Mouse (Mus musculus) embryonic facial prominence, embryonic 10.5 days (tissue): ENCODE data around the gene Arid1b. TPM values are rescaled to one million over a fixed set of nuclear protein-coding genes. Genes with fewer than 3 reads are reported as not detected.

Experiments used
- DNase-seq: peaks from one replicate; pipeline ENCODE4 v3.0.0-alpha.2; 2017; ENCODE audit warnings: low spot score
- H3K27ac ChIP-seq: fragments of 300-500 bp; sonication (generic); replicated peaks from 2 replicates; pipeline ENCODE4 v1.5.1; 2016; ENCODE audit warnings: mild to moderate bottlenecking
- H3K27me3 ChIP-seq: fragments of 300-500 bp; sonication (generic); replicated peaks from 2 replicates; pipeline ENCODE4 v1.6.1; 2016; ENCODE audit warnings: low read depth, mild to moderate bottlenecking; ENCODE audit not compliant: poor library complexity, severe bottlenecking
- H3K36me3 ChIP-seq: fragments of 300-500 bp; sonication (generic); replicated peaks from 2 replicates; pipeline ENCODE4 v1.6.1; 2016; ENCODE audit warnings: mild to moderate bottlenecking, moderate library complexity
- H3K4me1 ChIP-seq: fragments of 300-500 bp; sonication (generic); 2 replicates; pipeline ENCODE4 v1.6.1; 2016
- H3K4me3 ChIP-seq: fragments of 300-500 bp; sonication (generic); 2 replicates; pipeline ENCODE4 v1.5.1; 2016; ENCODE audit warnings: mild to moderate bottlenecking, moderate library complexity
- H3K9me3 ChIP-seq: fragments of 300-500 bp; sonication (generic); 2 replicates; pipeline ENCODE4 v1.6.1; 2016; ENCODE audit warnings: mild to moderate bottlenecking
- WGBS: fragments of 180-500 bp; shearing (Covaris S2); methylation state at CpG from one replicate; pipeline ENCODE4 v1.1.7; 2016; 5-methylcytosine and 5-hydroxymethylcytosine counted together
- polyA plus RNA-seq: library from polyadenylated mRNA; unstranded; fragments of >200 nt; fragmentation: Nextera tagmentation; extraction: Ambion mirVana; gene quantifications from 2 replicates; pipeline ENCODE4 v1.2.1, GENCODE M21; 2016

Gene Arid1b
- polyA plus RNA-seq, 1 experiment from 2014 or later = 12.4 TPM

- Histone ChIP-seq H3K27ac (no peak overlapping the region), H3K4me3 (no peak overlapping the region), H3K4me1 (no peaks in the 10 kb centered on the region), H3K9me3 (0 out of 2 replicates have a peak, but pooled peaks cover 2% of the 10 kb centered on the region), H3K36me3 (no peaks in the 10 kb centered on the region), H3K27me3 (no peaks in the 10 kb centered on the region)
- WGBS = 65% methylated on average over 6 of the region's 6 CpGs
- no peak for DNase-seq
These were observed 21.9 kb upstream of the Arid1b start for GRCm38 (mm10) chr17:4972261-4972660.

- DNase-seq = no peak
- H3K4me3 ChIP-seq = no peak overlapping the region
- H3K4me1 ChIP-seq = no peaks in the 10 kb centered on the region
- no peaks in the 10 kb centered on the region for H3K9me3 ChIP-seq
- WGBS = 78% methylated on average over 11 of the region's 11 CpGs
- no peak overlapping the region for H3K27ac ChIP-seq
- no peaks in the 10 kb centered on the region for H3K27me3 ChIP-seq
- H3K36me3 ChIP-seq = no peaks in the 10 kb centered on the region
These were observed 19.4 kb upstream of the Arid1b start for GRCm38 (mm10) chr17:4974736-4975135.

DNA sequence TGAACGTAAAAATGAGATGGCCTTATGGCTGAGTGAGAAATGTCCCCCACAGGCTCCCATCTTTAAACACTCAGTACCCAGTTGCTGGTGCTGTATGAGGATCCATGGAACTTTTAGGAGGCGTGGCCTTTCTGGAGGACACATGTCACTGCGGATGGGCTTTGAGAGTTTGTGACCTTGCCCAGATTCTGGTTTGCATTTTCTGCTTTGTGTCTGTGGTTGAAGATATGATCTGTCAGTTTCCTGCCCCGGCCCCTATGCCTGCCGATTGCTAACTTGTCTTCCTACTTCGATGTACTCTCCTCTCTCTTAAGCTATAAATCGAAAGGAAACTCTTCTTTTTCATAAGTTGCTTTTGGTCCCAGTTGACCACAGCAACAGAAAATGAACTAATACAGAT is 14.0 kb upstream of the Arid1b start:
- Histone ChIP-seq H3K9me3 (no peaks in the 10 kb centered on the region), H3K36me3 (no peaks in the 10 kb centered on the region), H3K27ac (no peak overlapping the region), H3K4me1 (no peaks in the 10 kb centered on the region), H3K4me3 (no peak overlapping the region), H3K27me3 (no peaks in the 10 kb centered on the region)
- no peak for DNase-seq
- 84% methylated on average over 7 of the region's 7 CpGs for WGBS

- Histone ChIP-seq H3K4me1 (no peaks in the 10 kb centered on the region), H3K9me3 (no peaks in the 10 kb centered on the region), H3K36me3 (no peaks in the 10 kb centered on the region), H3K4me3 (no peak overlapping the region), H3K27ac (no peak overlapping the region), H3K27me3 (no peaks in the 10 kb centered on the region)
- no peak for DNase-seq
- 92% methylated on average over 5 of the region's 5 CpGs for WGBS
These were observed 11.3 kb upstream of the Arid1b start for GRCm38 (mm10) chr17:4982819-4983218.

GRCm38 (mm10) chr17:4984691-4985090 is 9.4 kb upstream of the Arid1b start:
- Histone ChIP-seq H3K4me1 (no peaks in the 10 kb centered on the region), H3K27ac (no peak overlapping the region), H3K27me3 (0 out of 2 replicates have a peak, but pooled peaks cover 4% of the 10 kb centered on the region), H3K4me3 (no peak overlapping the region), H3K9me3 (no peaks in the 10 kb centered on the region), H3K36me3 (no peaks in the 10 kb centered on the region)
- WGBS = 87% methylated on average over 7 of the region's 7 CpGs
- no peak for DNase-seq

- H3K4me1 ChIP-seq = peaks cover 24% of the 10 kb centered on the region
- H3K27ac ChIP-seq = no peak overlapping the region
- H3K27me3 ChIP-seq = 0 out of 2 replicates have a peak, but pooled peaks cover 4% of the 10 kb centered on the region
- WGBS = 66% methylated on average over 16 of the region's 16 CpGs
- no peaks in the 10 kb centered on the region for H3K36me3 ChIP-seq
- DNase-seq = no peak
- H3K9me3 ChIP-seq = no peaks in the 10 kb centered on the region
- H3K4me3 ChIP-seq = no peak overlapping the region
These were observed 3.1 kb upstream of the Arid1b start for GRCm38 (mm10) chr17:4990911-4991560.

DNA sequence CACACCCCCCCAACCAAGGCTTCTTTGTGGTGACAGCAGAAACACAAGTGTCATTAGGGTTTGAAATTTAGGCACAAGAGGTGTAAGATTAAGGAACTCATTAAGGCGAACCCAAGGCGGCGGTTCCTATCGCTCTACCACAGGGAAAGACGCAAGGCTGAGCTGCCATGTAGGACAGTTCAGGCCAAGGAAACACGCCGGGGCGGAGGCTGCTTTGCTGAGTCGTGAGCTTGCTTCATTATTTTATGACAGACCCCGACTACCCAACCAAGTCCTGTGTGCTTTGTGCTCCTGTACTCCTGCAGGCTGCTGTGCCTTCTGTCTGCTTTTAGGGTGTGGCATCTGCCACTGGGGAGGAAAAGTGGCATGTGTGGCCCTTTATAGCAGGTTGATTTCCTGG is 2.5 kb upstream of the Arid1b start:
- Histone ChIP-seq H3K27ac (no peak overlapping the region), H3K4me1 (peaks cover 24% of the 10 kb centered on the region), H3K36me3 (no peaks in the 10 kb centered on the region), H3K27me3 (0 out of 2 replicates have a peak, but pooled peaks cover 4% of the 10 kb centered on the region), H3K9me3 (no peaks in the 10 kb centered on the region), H3K4me3 (no peak overlapping the region)
- WGBS = 80% methylated on average over 10 of the region's 10 CpGs
- DNase-seq = no peak

DNA sequence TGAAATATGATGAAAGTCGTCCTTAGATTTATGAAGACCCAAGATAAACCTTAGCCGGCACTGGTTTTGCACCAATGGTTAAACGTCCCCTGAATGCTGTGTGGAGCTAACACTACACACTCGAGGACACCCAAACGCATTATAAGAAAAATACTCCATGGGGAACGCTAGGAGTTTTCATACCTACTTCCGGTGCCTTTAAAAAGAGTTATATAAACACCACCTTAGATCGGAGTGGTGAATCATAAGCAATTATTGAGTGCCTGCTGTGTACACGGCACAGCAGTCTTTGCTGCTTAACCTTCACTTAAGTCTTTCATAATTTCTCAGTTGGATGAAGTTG is 664 bp upstream of the Arid1b start:
- Histone ChIP-seq H3K27me3 (0 out of 2 replicates have a peak, but pooled peaks cover 4% of the 10 kb centered on the region), H3K4me1 (peaks cover 36% of the 10 kb centered on the region), H3K4me3 (peak overlapping the region; percentile 97), H3K36me3 (no peaks in the 10 kb centered on the region), H3K27ac (peak overlapping the region; percentile 100), H3K9me3 (no peaks in the 10 kb centered on the region)
- 11% methylated on average over 9 of the region's 9 CpGs for WGBS
- DNase-seq = no peak

DNA sequence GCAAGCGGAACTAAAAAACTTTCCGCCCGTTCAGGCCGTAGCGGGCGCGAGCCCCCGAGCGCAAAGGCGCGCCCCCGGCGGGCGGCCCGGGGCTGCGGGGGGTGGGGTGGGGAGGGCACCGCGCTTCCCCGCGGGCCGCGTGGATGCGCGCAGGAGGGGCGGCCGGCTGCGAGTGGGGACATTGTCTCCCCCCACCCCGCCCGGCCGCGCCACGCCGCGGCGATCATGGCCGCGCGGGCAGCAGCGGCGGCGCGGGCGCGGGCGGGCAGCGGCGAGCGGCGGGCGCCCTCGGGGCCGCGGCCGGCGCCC is 326 bp downstream of the Arid1b start:
- Histone ChIP-seq H3K9me3 (no peaks in the 10 kb centered on the region), H3K27ac (peak overlapping the region; percentile 100), H3K36me3 (no peaks in the 10 kb centered on the region), H3K4me1 (peaks cover 41% of the 10 kb centered on the region), H3K27me3 (no peaks in the 10 kb centered on the region), H3K4me3 (peak overlapping the region; percentile 97)
- WGBS = 4% methylated on average over 55 of the region's 55 CpGs
- no peak for DNase-seq

DNA sequence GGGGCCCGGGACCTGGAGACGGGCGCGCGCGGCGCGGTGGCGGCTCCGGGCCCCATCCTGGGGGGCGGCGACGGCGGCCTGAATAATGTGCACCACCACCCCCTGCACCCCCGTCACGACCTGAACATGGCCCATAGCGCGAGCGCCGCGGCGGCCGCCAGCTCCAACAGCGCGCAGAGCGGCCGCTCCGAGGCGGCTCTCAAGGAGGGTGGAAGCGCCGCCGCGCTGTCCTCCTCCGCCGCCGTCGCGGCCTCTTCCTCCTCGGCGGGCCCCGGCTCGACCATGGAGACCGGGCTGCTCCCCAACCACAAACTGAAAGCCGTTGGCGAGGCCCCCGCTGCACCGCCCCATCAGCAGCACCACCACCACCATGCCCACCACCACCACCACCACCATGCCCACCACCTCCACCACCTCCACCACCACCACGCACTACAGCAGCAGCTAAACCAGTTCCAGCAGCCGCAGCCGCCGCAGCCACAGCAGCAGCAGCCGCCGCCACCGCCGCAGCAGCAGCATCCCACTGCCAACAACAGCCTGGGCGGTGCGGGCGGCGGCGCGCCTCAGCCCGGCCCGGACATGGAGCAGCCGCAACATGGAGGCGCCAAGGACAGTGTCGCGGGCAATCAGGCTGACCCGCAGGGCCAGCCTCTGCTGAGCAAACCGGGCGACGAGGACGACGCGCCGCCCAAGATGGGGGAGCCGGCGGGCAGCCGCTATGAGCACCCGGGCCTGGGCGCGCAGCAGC is 855 bp downstream of the Arid1b start:
- DNase-seq = peak; percentile 80
- WGBS = under 1% methylated on average over 77 of the region's 81 CpGs
- H3K4me3 ChIP-seq = peak overlapping the region; percentile 97
- no peaks in the 10 kb centered on the region for H3K9me3 ChIP-seq
- no peaks in the 10 kb centered on the region for H3K27me3 ChIP-seq
- H3K4me1 ChIP-seq = peaks cover 47% of the 10 kb centered on the region
- H3K27ac ChIP-seq = peak overlapping the region; percentile 100
- H3K36me3 ChIP-seq = no peaks in the 10 kb centered on the region

DNA sequence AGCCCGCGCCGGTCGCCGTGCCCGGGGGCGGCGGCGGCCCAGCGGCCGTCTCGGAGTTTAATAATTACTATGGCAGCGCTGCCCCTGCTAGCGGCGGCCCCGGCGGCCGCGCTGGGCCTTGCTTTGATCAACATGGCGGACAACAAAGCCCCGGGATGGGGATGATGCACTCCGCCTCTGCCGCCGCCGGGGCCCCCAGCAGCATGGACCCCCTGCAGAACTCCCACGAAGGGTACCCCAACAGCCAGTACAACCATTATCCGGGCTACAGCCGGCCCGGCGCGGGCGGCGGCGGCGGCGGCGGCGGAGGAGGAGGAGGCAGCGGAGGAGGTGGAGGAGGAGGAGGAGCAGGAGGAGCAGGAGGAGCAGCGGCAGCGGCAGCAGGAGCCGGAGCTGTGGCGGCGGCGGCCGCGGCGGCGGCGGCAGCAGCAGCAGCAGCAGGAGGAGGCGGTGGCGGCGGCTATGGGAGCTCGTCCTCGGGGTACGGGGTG is 1.5 kb downstream of the Arid1b start:
- H3K27me3 ChIP-seq = no peaks in the 10 kb centered on the region
- H3K4me3 ChIP-seq = peak overlapping the region; percentile 97
- H3K9me3 ChIP-seq = no peaks in the 10 kb centered on the region
- no peaks in the 10 kb centered on the region for H3K36me3 ChIP-seq
- H3K4me1 ChIP-seq = peaks cover 51% of the 10 kb centered on the region
- H3K27ac ChIP-seq = peak overlapping the region; percentile 100
- DNase-seq = no peak
- under 1% methylated on average over 38 of the region's 56 CpGs for WGBS

DNA sequence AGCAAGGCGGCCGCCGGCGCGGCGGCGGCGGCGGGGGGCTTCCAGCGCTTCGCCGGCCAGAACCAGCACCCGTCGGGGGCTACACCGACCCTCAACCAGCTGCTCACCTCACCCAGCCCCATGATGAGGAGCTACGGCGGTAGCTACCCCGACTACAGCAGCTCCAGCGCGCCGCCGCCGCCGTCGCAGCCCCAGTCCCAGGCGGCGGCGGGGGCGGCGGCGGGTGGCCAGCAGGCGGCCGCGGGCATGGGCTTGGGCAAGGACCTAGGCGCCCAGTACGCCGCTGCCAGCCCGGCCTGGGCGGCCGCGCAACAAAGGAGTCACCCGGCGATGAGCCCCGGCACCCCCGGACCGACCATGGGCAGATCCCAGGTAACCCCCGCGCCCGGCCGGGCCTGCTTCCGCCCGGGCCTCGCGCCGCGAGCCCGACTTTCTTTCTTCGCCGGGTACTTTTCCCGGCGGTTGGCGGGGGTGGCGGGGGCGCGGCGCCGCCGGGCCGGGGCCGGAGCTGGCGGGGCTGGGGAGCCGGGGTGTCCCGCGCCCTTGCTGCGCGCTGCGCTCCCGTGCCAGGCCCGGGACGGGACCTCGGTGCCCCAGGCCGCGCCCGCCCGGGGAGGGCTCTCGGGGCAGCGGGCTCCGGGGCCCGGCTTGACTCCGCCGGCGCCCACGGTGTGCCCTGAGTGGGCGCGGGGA is 2.1 kb downstream of the Arid1b start:
- H3K4me3 ChIP-seq = peak overlapping the region; percentile 97
- H3K27me3 ChIP-seq = no peaks in the 10 kb centered on the region
- H3K9me3 ChIP-seq = no peaks in the 10 kb centered on the region
- no peaks in the 10 kb centered on the region for H3K36me3 ChIP-seq
- H3K4me1 ChIP-seq = peaks cover 54% of the 10 kb centered on the region
- WGBS = under 1% methylated on average over 95 of the region's 95 CpGs
- peak; percentile 64 for DNase-seq
- peak overlapping the region; percentile 100 for H3K27ac ChIP-seq
